Mouse (Mus musculus): ENCODE measurements at regions not wholly inside any gene's neighbourhood (a gene's known extent, or its start where the extent isn't known, plus 50 kb on each side); places are given as distances from the start of the nearest gene placed in this dataset.

- no peak for DNase-seq (ENCODE audit: low spot score in 2 of 2)
Measured at GRCm38 (mm10) chr11:31282136-31282535, 87.7 kb downstream of the Stc2 start.

GRCm38 (mm10) chr11:31248467-31248866 is 66.2 kb upstream of the Gm17332 start:
- DNase-seq (ENCODE audit: low spot score in 2 of 2), result peak in 1 of 2 experiments; percentile 73

Data from cerebellum, postnatal 4 days (tissue).